In the genomic region with DNA sequence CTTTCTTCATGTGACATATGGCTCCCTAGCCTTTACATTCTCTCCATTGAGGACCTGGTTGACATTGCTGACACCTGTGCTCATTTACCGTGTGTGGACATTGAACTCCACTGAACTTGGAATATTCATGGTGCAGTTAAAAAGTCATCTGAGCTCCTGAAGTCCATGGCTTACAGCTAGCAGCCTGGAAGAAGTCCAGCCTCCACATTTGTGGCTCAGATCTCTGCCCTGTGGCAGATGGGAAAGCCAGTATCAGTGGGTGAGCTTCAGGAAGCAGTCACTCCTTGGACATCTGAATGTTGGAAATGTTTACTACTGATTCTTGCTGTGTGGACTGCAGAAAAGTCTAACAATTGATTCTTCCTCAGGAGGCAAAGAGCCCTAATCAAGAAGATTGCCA, we compare ENCODE assay signal across 20 mouse cellular contexts. TPM values are rescaled to one million over a fixed set of nuclear protein-coding genes. Genes with fewer than 3 reads are reported as not detected.
DNase-seq lines count a peak whose midpoint lies in the region; ATAC-seq lines count a peak whose summit lies in the region.
"Had no signal": no experiment of that assay in that cellular context is flagged by ENCODE, and none has a peak within 500 bp of the region (broad histone marks: within the 10 kb centered on the region; RNA-seq: fewer than 3 reads in every experiment).

No protein-coding gene starts in this region.

- DNase-seq in cerebellum, postnatal 4 days (ENCODE audit: low spot score in 2 of 2) = no peak
- DNase-seq in kidney, postnatal 14 days = peak; percentile 16
- DNase-seq in cerebellum, adult 18-20 months = peak; percentile 88 to 93
- DNase-seq in cerebellum, postnatal 25 days = peak; percentile 84 to 90
- no peak for DNase-seq in right cerebral cortex, postnatal 14 days
- DNase-seq: embryo, embryonic 11 days; heart, postnatal 10 days; thymus, adult 2 months had no signal

- 70% methylated on average over 1 of the region's 1 CpGs for WGBS in kidney, embryonic 15.5 days

- no peak overlapping the region for H3K9ac ChIP-seq in kidney, embryonic 15.5 days
- H3K9ac ChIP-seq: forebrain, embryonic 15.5 days; hindbrain, embryonic 12.5 days; limb, embryonic 13.5 days had no signal

- ATAC-seq in cerebellum, adult (ENCODE audit: insufficient number of reproducible peaks, low FRiP score, low TSS enrichment) = peak; percentile 60; the same call in 1 of the 2 replicates
- ATAC-seq in kidney, embryonic 15.5 days (replicated peaks; ENCODE audit: low FRiP score) = no peak
- ATAC-seq in megakaryocyte-erythroid progenitor cell, adult 5-6 weeks (replicated peaks; ENCODE audit: low FRiP score, low TSS enrichment, poor library complexity, severe bottlenecking) = no peak
- ATAC-seq: inflammation-experienced regulatory T-cells, adult 6 months had no signal

- H3K4me2 ChIP-seq in kidney, embryonic 15.5 days = no peak overlapping the region

- H3K9me3 ChIP-seq in kidney, embryonic 15.5 days (replicated peaks) = no peaks in the 10 kb centered on the region
- H3K9me3 ChIP-seq: forebrain, embryonic 15.5 days; heart, embryonic 10.5 days; hindbrain, embryonic 12.5 days; limb, embryonic 13.5 days; lung, embryonic 15.5 days had no signal

- no peak overlapping the region for H3K4me3 ChIP-seq in kidney, embryonic 15.5 days (replicated peaks)
- H3K4me3 ChIP-seq: forebrain, embryonic 15.5 days; limb, embryonic 13.5 days; lung, embryonic 15.5 days had no signal

- peaks cover 12% of the 10 kb centered on the region for H3K36me3 ChIP-seq in kidney, embryonic 15.5 days
- H3K36me3 ChIP-seq: heart, embryonic 10.5 days; lung, embryonic 15.5 days had no signal

- H3K27ac ChIP-seq in kidney, embryonic 15.5 days = no peak overlapping the region
- H3K27ac ChIP-seq: forebrain, embryonic 15.5 days; heart, embryonic 10.5 days; hindbrain, embryonic 12.5 days; limb, embryonic 13.5 days; lung, embryonic 15.5 days; macrophage had no signal

- H3K4me1 ChIP-seq in kidney, embryonic 15.5 days = peaks cover 12% of the 10 kb centered on the region

- H3K27me3 ChIP-seq in kidney, embryonic 15.5 days = no peaks in the 10 kb centered on the region
- H3K27me3 ChIP-seq: CH12.LX; forebrain, embryonic 15.5 days; hindbrain, embryonic 12.5 days; limb, embryonic 13.5 days; lung, embryonic 15.5 days had no signal

RNA-seq across cellular contexts. Expression of a gene that starts 1.2 kb away (rescaled TPM):
- polyA plus RNA-seq in kidney, embryonic 15.5 days (2015; fragmentation: Nextera tagmentation; extraction: Ambion mirVana) = 44.9 and 48.6 TPM in 2 replicates
- 52.3 and 61.3 TPM in 2 replicates for total RNA-seq in megakaryocyte-erythroid progenitor cell, adult 5-6 weeks (2014; fragmentation: Nextera tagmentation)
- 28.9 and 73.9 TPM in 2 replicates for total RNA-seq in megakaryocyte-erythroid progenitor cell, adult 5-6 weeks (2017)

RNA-seq across cellular contexts. Expression of a gene that starts 29.9 kb away (rescaled TPM):
- polyA plus RNA-seq in kidney, embryonic 15.5 days (2015; fragmentation: Nextera tagmentation; extraction: Ambion mirVana) = 2.2 and 4.1 TPM in 2 replicates
- 24.6 and 30.0 TPM in 2 replicates for total RNA-seq in megakaryocyte-erythroid progenitor cell, adult 5-6 weeks (2014; fragmentation: Nextera tagmentation)
- 13.0 and 19.8 TPM in 2 replicates for total RNA-seq in megakaryocyte-erythroid progenitor cell, adult 5-6 weeks (2017)
- total RNA-seq: CH12.LX; layer of hippocampus, postnatal 25 days had no signal
- polyA plus RNA-seq: macrophage had no signal

RNA-seq across cellular contexts. Expression of a gene that starts 30.2 kb away (rescaled TPM):
- polyA plus RNA-seq in kidney, embryonic 15.5 days (2015; fragmentation: Nextera tagmentation; extraction: Ambion mirVana) = 4.8 and 5.7 TPM in 2 replicates
- 4.4 and 5.8 TPM in 2 replicates for total RNA-seq in megakaryocyte-erythroid progenitor cell, adult 5-6 weeks (2014; fragmentation: Nextera tagmentation)
- total RNA-seq in megakaryocyte-erythroid progenitor cell, adult 5-6 weeks (2017) = 5.2 and 16.5 TPM in 2 replicates

RNA-seq across cellular contexts. Expression of a gene that starts 36.5 kb away (rescaled TPM):
- polyA plus RNA-seq in kidney, embryonic 15.5 days (2015; fragmentation: Nextera tagmentation; extraction: Ambion mirVana) = 27.8 and 30.4 TPM in 2 replicates
- total RNA-seq in megakaryocyte-erythroid progenitor cell, adult 5-6 weeks (2014; fragmentation: Nextera tagmentation) = 32.9 and 36.0 TPM in 2 replicates
- total RNA-seq in megakaryocyte-erythroid progenitor cell, adult 5-6 weeks (2017) = 36.1 and 39.5 TPM in 2 replicates

Comparison
In these comparisons a context has a peak if more than half of its experiments do, and no peak if none do; other contexts are left out.
1. DNase-seq: peak in kidney, postnatal 14 days (single experiment), cerebellum, adult 18-20 months (2 of 2) and cerebellum, postnatal 25 days (2 of 2); none in cerebellum, postnatal 4 days (0 of 2) and right cerebral cortex, postnatal 14 days (single experiment).